Mouse (Mus musculus) mouse trophoblast stem cell (cell line): ENCODE measurements around the gene Pdzrn4.

Experiments
- in situ Hi-C, 2 experiments: fragments of 300-500 bp; cut with MseI, MboI; formaldehyde crosslinking; loops; 2 replicates in 1 of 2; 3 replicates in 1 of 2; pipeline ENCODE4 v1.15.1; 2025

Gene Pdzrn4

GRCm38 (mm10) chr15:92584357-92585138 lies 187.9 kb downstream of the Pdzrn4 start:
- in situ Hi-C loops, result no loop called here

GRCm38 (mm10) chr15:92587431-92587830 lies 190.8 kb downstream of the Pdzrn4 start:
- in situ Hi-C loops, result no loop called here

GRCm38 (mm10) chr15:92594721-92595120 lies 198.0 kb downstream of the Pdzrn4 start:
- in situ Hi-C loops, result no loop called here

- in situ Hi-C loops, result no loop called here
Observed at GRCm38 (mm10) chr15:92597011-92597780, 200.5 kb downstream of the Pdzrn4 start.

- in situ Hi-C loops, result no loop called here
Observed at GRCm38 (mm10) chr15:92598380-92599295, 202.0 kb downstream of the Pdzrn4 start.

- in situ Hi-C loops, result no loop called here
Observed at GRCm38 (mm10) chr15:92599381-92599780, 202.7 kb downstream of the Pdzrn4 start.

GRCm38 (mm10) chr15:92610866-92611265 lies 214.2 kb downstream of the Pdzrn4 start:
- in situ Hi-C loops, result no loop called here

- in situ Hi-C loops, result no loop called here
Observed at GRCm38 (mm10) chr15:92612386-92612785, 215.7 kb downstream of the Pdzrn4 start.

GRCm38 (mm10) chr15:92613228-92613627 lies 216.5 kb downstream of the Pdzrn4 start:
- in situ Hi-C loops, result no loop called here

GRCm38 (mm10) chr15:92621731-92622234 lies 225.1 kb downstream of the Pdzrn4 start:
- in situ Hi-C loops, result no loop called here

GRCm38 (mm10) chr15:92622323-92622722 lies 225.6 kb downstream of the Pdzrn4 start:
- in situ Hi-C loops, result no loop called here

GRCm38 (mm10) chr15:92629172-92629571 lies 232.5 kb downstream of the Pdzrn4 start:
- in situ Hi-C loops, result no loop called here

GRCm38 (mm10) chr15:92634044-92634610 lies 237.4 kb downstream of the Pdzrn4 start:
- in situ Hi-C loops, result no loop called here

- in situ Hi-C loops, result no loop called here
Observed at GRCm38 (mm10) chr15:92640212-92641082, 243.8 kb downstream of the Pdzrn4 start.

GRCm38 (mm10) chr15:92671279-92672051 lies 274.8 kb downstream of the Pdzrn4 start:
- in situ Hi-C loops, result no loop called here

- in situ Hi-C loops, result no loop called here
Observed at GRCm38 (mm10) chr15:92676096-92676495, 279.4 kb downstream of the Pdzrn4 start.

- in situ Hi-C loops, result no loop called here
Observed at GRCm38 (mm10) chr15:92678377-92678776, 281.7 kb downstream of the Pdzrn4 start.

- in situ Hi-C loops, result no loop called here
Observed at GRCm38 (mm10) chr15:92679541-92679940, 282.9 kb downstream of the Pdzrn4 start.

GRCm38 (mm10) chr15:92696276-92696956 lies 299.7 kb downstream of the Pdzrn4 start:
- in situ Hi-C loops, result no loop called here
